Mouse (Mus musculus) liver, postnatal 0 days (tissue): ENCODE measurements at regions not wholly inside any gene's neighbourhood (a gene's known extent, or its start where the extent isn't known, plus 50 kb on each side); places are given as distances from the start of the nearest gene placed in this dataset.
"Not testable (repeated sequence)": the region's sequence is repeated elsewhere in the genome, so short reads cannot be mapped to it uniquely, and the experiment has no call there.

Experiments
- ATAC-seq: fragments of 200-750 bp; cut with Nextera tagmentation; 2 replicates; pipeline ENCODE4 v1.8.0; 2017; ENCODE audit warnings: mild to moderate bottlenecking, moderate library complexity
- DNase-seq: peaks from one replicate; pipeline ENCODE4 v3.0.0-alpha.2; 2016
- H3K27ac ChIP-seq: fragments of 300-500 bp; sonication (generic); 2 replicates; pipeline ENCODE4 v1.5.1; 2014; ENCODE audit warnings: antibody characterized with exemption, moderate library complexity, mild to moderate bottlenecking, low read depth
- H3K27me3 ChIP-seq: fragments of 300-500 bp; sonication (generic); 2 replicates; pipeline ENCODE4 v1.6.1; 2014; ENCODE audit warnings: low read length, control low read depth, mixed read lengths; ENCODE audit not compliant: insufficient read depth
- H3K36me3 ChIP-seq: fragments of 300-500 bp; sonication (generic); replicated peaks from 2 replicates; pipeline ENCODE4 v1.6.1; 2014; ENCODE audit warnings: mild to moderate bottlenecking, control low read depth, low read length, moderate library complexity, mixed read lengths; ENCODE audit not compliant: insufficient read depth
- H3K4me1 ChIP-seq: fragments of 300-500 bp; sonication (generic); 2 replicates; pipeline ENCODE4 v1.6.1; 2014; ENCODE audit warnings: antibody characterized with exemption, mild to moderate bottlenecking, control low read depth; ENCODE audit not compliant: insufficient read depth
- H3K4me2 ChIP-seq: fragments of 300-500 bp; sonication (generic); 2 replicates; pipeline ENCODE4 v1.6.1; 2014; ENCODE audit warnings: low read depth, mild to moderate bottlenecking, low read length, moderate library complexity, mixed read lengths
- H3K4me3 ChIP-seq: fragments of 300-500 bp; sonication (generic); 2 replicates; pipeline ENCODE4 v1.5.1; 2014; ENCODE audit warnings: low read depth, low read length
- H3K9ac ChIP-seq: fragments of 300-500 bp; sonication (generic); replicated peaks from 2 replicates; pipeline ENCODE4 v1.6.1; 2014; ENCODE audit warnings: mild to moderate bottlenecking, moderate library complexity
- H3K9me3 ChIP-seq: fragments of 300-500 bp; sonication (generic); 2 replicates; pipeline ENCODE4 v1.6.1; 2016; ENCODE audit warnings: mild to moderate bottlenecking, control low read depth, low read length, mixed read lengths
- CTCF ChIP-seq: sonication (generic); IDR thresholded peaks from 2 replicates; pipeline ENCODE4 v1.5.1; 2016; ENCODE audit warnings: antibody characterized with exemption, low read depth
- EP300 ChIP-seq: IDR thresholded peaks from 2 replicates; pipeline ENCODE4 v1.6.1; 2016; ENCODE audit warnings: antibody characterized with exemption, low read depth, mild to moderate bottlenecking
- WGBS: fragments of 180-500 bp; shearing (Covaris S2); extraction: QIAGEN DNeasy Blood & Tissue Kit; methylation state at CpG from one replicate; pipeline ENCODE4 v1.1.7; 2014; ENCODE audit not compliant: insufficient replicate concordance; 5-methylcytosine and 5-hydroxymethylcytosine counted together

- Histone ChIP-seq H3K36me3 (no peaks in the 10 kb centered on the region), H3K4me2 (no peak overlapping the region), H3K27ac (no peak overlapping the region), H3K4me3 (no peak overlapping the region), H3K4me1 (no peaks in the 10 kb centered on the region), H3K9ac (no peak overlapping the region), H3K27me3 (no peaks in the 10 kb centered on the region), H3K9me3 (no peaks in the 10 kb centered on the region)
- DNase-seq: no peak
- TF ChIP-seq CTCF (no peak), EP300 (no peak)
- 69% methylated on average over 7 of the region's 7 CpGs for WGBS
- ATAC-seq: no peak
These were observed 223.3 kb downstream of the Cetn3 start for GRCm38 (mm10) chr13:82005929-82006726.

- no peaks in the 10 kb centered on the region for H3K4me1 ChIP-seq
- H3K4me3 ChIP-seq: no peak overlapping the region
- H3K9me3 ChIP-seq: no peaks in the 10 kb centered on the region
- H3K36me3 ChIP-seq: no peaks in the 10 kb centered on the region
- no peak overlapping the region for H3K9ac ChIP-seq
- H3K27ac ChIP-seq: no peak overlapping the region
- H3K4me2 ChIP-seq: no peak overlapping the region
- DNase-seq (no peak), ATAC-seq (no peak)
- no peaks in the 10 kb centered on the region for H3K27me3 ChIP-seq
- TF ChIP-seq EP300: no peak
- TF ChIP-seq CTCF: no peak
These were observed 224.3 kb downstream of the Cetn3 start for GRCm38 (mm10) chr13:82007222-82007621.

GRCm38 (mm10) chr13:82039623-82040022 lies 256.7 kb downstream of the Cetn3 start:
- ATAC-seq (no peak), DNase-seq (no peak)
- Histone ChIP-seq H3K9ac (no peak overlapping the region), H3K9me3 (no peaks in the 10 kb centered on the region), H3K27me3 (no peaks in the 10 kb centered on the region), H3K4me3 (no peak overlapping the region), H3K27ac (no peak overlapping the region), H3K4me1 (no peaks in the 10 kb centered on the region), H3K4me2 (no peak overlapping the region), H3K36me3 (no peaks in the 10 kb centered on the region)
- TF ChIP-seq EP300: no peak
- peak; percentile 26; the same call in 1 of the 2 replicates for TF ChIP-seq CTCF
- WGBS: 33% methylated on average over 2 of the region's 2 CpGs

GRCm38 (mm10) chr13:82058131-82058731 lies 275.4 kb downstream of the Cetn3 start:
- 56% methylated on average over 3 of the region's 3 CpGs for WGBS
- H3K9me3 ChIP-seq: no peaks in the 10 kb centered on the region

GRCm38 (mm10) chr13:82058872-82059271 lies 276.0 kb downstream of the Cetn3 start:
- WGBS: 69% methylated on average over 3 of the region's 3 CpGs
- Histone ChIP-seq H3K9me3 (no peaks in the 10 kb centered on the region), H3K4me3 (no peak overlapping the region), H3K27me3 (no peaks in the 10 kb centered on the region), H3K9ac (no peak overlapping the region), H3K36me3 (no peaks in the 10 kb centered on the region), H3K4me1 (no peaks in the 10 kb centered on the region), H3K27ac (no peak overlapping the region), H3K4me2 (no peak overlapping the region)
- DNase-seq: no peak
- no peak for ATAC-seq
- TF ChIP-seq EP300 (no peak), CTCF (no peak)

More at GRCm38 (mm10) chr13:82058131-82058731, 275.4 kb downstream of the Cetn3 start:
- Histone ChIP-seq H3K4me1 (no peaks in the 10 kb centered on the region), H3K4me2 (no peak overlapping the region), H3K4me3 (no peak overlapping the region), H3K27me3 (no peaks in the 10 kb centered on the region), H3K9ac (no peak overlapping the region), H3K36me3 (no peaks in the 10 kb centered on the region), H3K27ac (no peak overlapping the region)
- TF ChIP-seq CTCF: no peak
- ATAC-seq: no peak
- no peak for DNase-seq

GRCm38 (mm10) chr13:82059498-82059897 lies 276.6 kb downstream of the Cetn3 start:
- no peak overlapping the region for H3K27ac ChIP-seq
- no peak overlapping the region for H3K4me2 ChIP-seq
- ATAC-seq (no peak), DNase-seq (peak; percentile 29)
- H3K36me3 ChIP-seq: no peaks in the 10 kb centered on the region
- 32% methylated on average over 5 of the region's 5 CpGs for WGBS
- no peaks in the 10 kb centered on the region for H3K9me3 ChIP-seq
- H3K27me3 ChIP-seq: no peaks in the 10 kb centered on the region
- TF ChIP-seq EP300 (no peak), CTCF (no peak)
- H3K4me1 ChIP-seq: no peaks in the 10 kb centered on the region
- no peak overlapping the region for H3K4me3 ChIP-seq
- no peak overlapping the region for H3K9ac ChIP-seq

GRCm38 (mm10) chr13:82063880-82064279 lies 281.0 kb downstream of the Cetn3 start:
- not testable (repeated sequence) for H3K4me2 ChIP-seq, DNase-seq, H3K27ac ChIP-seq, H3K4me1 ChIP-seq, H3K36me3 ChIP-seq, H3K4me3 ChIP-seq, H3K9me3 ChIP-seq, H3K9ac ChIP-seq, H3K27me3 ChIP-seq, ATAC-seq
- 83% methylated on average over 2 of the region's 2 CpGs for WGBS
